Mouse (Mus musculus) 3134 (cell line): Measurements from ENCODE around the gene Impdh1.
A peak's percentile ranks its signal among the peaks of the same experiment; 100 is the strongest.

Experiments
- DNase-seq: peaks from one replicate; pipeline ENCODE4 v3.0.0-alpha.2; 2011; ENCODE audit warnings: low spot score; ENCODE audit not compliant: insufficient read length; ENCODE audit errors: extremely low read depth

Gene Impdh1

DNA sequence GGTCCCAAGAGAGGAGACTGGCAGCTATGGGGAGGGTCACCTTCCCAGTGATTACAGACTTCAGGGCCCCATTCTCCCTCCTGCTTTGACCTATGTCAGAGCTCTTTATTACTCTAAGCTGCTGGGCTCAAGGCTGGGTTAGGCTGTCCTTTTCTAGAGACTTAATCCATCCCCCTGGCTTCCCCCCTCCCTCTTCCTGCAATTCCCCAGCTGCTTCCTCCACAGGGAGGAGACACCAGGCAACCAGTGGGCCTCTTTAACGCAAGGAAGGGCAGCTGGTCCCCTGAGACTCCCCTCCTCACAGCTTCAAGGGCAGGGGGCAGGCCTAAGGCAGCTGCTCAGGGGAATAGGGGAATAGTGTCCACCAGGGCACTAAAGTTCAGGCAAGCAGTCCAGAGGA lies 1.9 kb downstream of the Impdh1 start:
- DNase-seq, result no peak

GRCm38 (mm10) chr6:29213436-29213835 lies 2.7 kb downstream of the Impdh1 start:
- no peak for DNase-seq

DNA sequence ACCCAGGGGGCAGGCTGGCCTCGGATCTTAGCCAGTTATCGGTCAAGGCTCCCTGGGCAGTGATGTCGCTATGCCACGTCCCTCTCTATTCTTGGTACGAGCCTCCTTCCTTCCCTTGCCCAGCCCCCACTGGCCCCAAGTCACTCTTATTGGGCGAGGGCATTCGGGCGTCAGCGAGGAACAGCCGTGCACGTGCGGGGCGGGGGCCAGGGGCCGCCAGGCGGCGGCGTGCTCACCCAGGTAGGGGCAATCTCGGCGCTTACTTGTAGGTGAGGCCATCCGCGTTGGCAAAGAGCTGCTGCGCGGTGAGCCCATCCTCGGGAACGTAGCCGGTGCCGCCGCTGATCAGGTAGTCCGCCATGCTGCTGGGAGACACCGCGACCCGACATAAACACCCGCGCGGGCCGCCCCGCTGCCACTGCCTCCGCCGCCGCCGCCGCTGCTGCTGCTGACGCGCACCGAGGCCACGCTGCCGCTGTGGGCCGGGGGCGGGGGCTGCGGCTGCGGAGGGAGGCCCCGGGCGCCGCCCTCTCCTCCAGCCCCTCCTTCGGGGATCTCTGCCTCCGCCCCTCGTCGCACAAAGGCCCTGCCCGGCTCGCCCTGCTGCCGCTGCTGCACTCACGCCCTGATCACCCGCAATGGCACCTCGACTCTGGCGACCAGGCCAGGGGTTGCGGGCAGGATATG lies 4.2 kb downstream of the Impdh1 start:
- DNase-seq, result peak; percentile 92

- no peak for DNase-seq
Observed at GRCm38 (mm10) chr6:29211146-29211545, 5.0 kb downstream of the Impdh1 start.

- DNase-seq, result no peak
Observed at GRCm38 (mm10) chr6:29210231-29210936, 5.8 kb downstream of the Impdh1 start.

GRCm38 (mm10) chr6:29208178-29208577 lies 8.0 kb downstream of the Impdh1 start:
- DNase-seq, result no peak

DNA sequence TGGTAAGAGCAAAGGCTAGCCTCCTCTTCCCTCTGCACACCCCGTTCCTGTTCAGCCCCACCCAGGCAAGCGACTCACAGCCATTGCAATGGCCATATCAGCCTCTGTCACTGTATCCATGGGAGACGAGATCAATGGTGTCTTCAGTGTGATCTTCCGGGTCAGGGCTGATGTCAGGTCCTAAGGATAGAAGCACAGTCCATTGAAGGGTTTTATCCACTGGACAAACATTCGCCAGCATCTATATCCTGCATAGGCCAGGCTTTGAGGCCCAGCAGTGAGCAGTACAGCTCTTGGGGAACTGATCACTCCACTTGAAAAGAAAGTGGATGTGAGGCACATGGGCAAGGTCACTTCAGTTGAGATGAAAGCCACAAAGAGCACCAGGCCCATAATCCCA lies 9.1 kb downstream of the Impdh1 start:
- DNase-seq, result no peak

DNA sequence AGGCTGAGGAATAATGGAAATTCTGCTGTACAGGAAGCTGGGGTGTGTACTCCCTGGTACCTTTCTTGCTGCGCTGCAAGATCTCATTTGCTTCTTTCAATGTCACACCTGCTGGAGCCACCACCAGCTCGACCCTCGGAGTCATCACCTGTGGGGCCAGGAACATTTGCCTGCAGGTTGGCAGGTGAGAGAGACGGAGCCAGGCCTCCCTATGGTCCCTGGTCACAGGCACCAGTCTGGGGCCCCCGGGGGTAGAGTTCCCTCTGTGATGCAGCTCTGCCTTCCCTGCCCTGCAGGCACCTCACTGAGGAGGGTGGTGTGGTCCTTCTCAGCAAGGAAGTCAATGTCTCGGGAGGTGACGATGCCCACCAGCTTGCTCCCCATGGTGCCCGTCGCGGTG lies 10.2 kb downstream of the Impdh1 start:
- no peak for DNase-seq

DNA sequence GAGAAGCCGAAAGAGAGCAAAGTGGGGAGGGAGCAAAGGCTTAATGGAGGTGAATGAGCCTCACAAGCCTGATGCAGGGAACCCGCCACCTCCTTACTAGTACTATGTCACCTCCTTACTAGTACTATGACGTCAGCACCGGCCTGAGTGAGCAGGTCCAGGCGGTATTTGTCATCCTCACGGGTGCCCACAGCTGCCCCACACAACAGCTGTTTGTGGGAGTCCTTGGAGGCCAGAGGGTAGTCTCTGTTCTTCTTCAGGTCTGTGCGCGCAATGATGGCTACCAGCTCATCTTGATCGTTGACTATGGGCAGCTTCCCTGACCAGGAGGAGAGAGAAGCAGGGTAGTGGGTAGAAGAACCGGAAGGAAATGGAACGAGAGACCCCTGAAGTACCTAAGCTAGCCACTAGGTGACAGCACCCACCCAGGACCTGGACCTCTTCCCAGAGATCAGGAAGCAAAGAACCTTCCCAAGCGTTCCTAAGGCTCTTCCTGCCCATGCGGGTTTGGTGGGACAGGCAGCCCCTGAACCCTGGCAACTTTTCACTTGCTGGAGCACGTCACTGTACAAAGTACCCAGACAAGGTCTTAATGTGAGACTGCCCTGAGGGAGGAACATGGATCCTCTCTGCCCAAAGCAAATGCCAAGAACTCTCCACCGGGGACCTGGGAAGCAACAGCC lies 11.1 kb downstream of the Impdh1 start:
- no peak for DNase-seq

DNA sequence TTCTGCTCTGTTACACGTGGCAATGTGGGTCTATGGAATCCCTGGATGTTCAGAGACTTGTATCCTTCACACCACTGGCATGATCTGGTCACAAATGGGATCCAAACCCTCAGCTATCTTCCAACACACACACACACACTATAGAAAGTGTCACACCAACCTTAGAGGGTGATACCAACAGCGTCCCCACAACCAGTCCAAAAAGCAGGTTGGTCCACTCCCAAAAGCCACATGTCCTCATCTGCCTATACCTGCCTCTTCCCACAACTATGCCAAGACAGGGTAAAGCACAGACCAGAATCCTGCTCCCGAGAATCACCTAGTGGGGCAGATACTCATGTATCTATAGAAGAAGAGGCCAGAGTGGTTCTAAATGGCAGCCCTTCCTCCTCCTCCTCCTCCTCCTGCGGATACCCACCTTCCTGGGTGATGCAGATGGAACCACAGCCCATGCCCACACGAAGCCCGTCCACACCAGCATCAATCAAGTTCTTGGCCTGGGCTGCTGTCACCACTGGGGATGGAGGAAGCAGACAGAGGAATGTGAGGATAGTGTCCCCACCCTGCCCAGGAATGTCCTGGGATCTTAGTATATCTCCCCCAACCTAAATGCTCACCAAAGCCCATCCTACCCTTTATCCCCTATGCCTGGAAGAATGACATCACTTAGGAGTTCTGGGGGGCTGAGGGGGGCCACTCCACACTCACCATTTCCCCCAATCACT lies 12.1 kb downstream of the Impdh1 start:
- no peak for DNase-seq

DNA sequence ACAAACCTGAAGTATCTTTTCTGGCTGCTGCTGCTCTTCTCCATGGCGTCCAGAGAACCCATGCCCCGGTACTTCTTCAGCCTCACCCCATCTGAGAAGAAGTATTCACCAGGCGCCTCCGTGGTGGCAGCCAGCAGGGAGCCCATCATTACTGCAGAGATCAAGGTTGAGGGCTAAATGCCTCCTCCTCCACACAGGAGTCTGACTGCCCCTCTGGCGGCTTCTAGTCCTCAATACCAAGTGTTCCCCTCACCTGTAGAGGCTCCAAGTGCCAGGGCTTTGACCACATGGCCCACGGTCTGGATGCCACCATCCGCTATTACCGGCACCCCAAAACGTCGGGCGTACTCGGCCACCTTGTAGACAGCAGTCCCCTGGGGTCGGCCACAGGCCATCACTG lies 13.1 kb downstream of the Impdh1 start:
- no peak for DNase-seq

GRCm38 (mm10) chr6:29201988-29202387 lies 14.2 kb downstream of the Impdh1 start:
- no peak for DNase-seq

DNA sequence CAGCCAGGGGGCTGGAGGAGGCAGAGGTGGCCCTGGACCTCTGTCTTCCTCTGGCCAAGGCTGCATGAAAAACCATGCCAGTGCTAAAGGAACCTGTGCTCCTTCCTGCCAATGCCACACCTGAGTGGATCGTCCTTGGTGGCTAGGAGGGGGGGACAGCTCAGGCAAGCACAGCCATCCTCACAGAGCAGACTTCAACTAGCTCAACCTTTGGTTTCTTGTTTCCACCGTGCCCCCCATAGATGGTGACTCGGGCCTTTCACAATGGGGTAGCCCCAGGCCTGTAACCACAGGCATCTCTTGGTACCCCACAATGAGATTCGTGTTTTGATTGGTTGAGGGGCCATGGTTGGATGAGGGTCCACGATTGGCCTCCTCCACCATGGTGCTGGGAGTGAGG lies 14.8 kb downstream of the Impdh1 start:
- no peak for DNase-seq

- no peak for DNase-seq
Observed at GRCm38 (mm10) chr6:29200496-29200895, 15.7 kb downstream of the Impdh1 start.

DNA sequence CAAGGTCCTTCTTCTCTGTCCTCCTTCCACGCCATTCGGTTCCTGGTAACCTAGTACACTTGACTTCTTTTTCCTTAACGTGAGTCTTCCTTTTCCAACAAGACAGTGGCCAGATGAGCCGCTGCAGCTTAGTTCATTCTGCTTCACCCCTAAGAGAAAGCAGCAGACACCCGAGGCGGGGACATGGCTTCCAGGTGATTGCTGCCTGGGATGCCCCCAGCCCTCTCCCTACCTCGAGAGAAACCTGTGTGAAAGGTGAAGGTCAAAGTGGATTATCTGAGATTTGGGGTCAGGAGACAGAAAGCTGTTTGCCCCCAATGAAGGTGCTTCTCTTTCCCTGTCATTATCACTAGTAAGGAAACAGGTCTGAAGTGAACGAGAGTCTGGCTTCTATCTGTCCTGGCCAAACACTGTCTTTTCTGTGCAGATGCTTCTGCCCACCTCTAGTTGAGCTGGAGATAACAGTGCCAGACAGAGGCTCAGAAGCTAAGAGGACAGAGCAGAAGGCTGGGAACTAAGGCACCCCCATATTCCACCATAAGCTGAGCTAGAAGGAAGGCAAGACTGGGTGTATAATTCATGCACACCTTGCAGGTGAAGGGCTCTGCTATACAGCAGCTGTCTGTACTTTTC lies 16.8 kb downstream of the Impdh1 start:
- no peak for DNase-seq

- DNase-seq, result peak; percentile 52
Observed at GRCm38 (mm10) chr6:29198309-29199222, 17.6 kb downstream of the Impdh1 start.

DNA sequence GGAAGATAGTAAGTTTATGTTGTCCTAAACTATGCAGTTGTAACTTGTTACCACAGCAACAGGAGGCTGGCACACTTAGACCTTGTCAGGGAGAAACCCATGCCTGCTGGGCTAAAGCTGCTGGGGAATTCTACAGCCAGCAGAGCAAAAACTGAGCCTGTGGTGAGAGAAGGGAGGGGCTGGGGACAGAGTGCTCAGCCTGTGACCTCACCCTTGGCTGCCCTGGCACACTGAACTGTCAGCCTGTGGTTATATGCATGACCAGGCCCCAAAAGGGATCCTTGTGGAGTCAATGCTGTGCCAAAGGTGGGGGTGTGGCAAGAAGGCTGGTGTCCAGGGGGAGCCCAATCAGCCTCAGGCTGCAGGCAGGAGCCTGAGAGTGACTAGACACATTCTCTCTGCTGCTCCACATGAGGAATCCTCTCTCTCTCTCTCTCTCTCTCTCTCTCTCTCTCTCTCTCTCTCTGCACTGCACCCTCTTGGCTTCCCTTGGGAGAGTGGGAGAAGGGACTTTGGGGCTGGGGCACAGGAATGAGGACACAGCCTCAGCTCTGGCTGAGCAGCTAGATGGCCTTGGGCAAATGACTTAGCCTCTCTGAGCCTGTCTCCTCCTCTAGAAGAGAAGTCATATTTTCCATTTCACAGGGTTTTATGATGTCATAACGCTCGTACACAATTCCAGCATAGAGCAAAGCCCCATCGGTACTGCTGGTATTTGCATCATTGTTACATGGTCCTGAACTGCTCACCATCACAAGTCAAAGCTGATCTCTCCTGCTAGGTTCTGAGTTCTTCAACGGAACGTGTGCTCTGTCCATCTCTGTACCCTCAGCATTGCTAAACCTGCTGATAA lies 20.1 kb downstream of the Impdh1 start:
- peak; percentile 91 for DNase-seq

DNA sequence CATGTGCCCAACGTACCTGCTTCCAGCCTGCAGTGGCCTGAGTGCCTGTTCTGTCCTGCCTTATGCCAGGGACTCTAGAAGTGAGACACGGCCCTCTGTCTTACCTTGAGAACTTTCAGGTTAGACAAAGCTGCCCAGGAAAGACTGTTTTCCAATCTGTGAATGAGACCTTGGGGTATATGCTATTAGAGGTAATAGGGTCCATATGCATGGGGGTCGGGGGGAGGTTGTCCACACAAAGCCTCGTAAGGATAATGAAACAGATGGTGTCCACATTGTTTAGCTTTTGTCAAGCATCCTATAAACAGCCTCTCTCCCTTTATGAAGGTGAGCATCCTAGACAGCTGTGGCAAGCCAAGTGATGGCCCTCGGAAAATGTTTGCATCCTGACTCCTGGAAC lies 21.0 kb downstream of the Impdh1 start:
- DNase-seq, result no peak
